Mouse (Mus musculus) heart, embryonic 11.5 days (tissue): ENCODE results near the gene Nudt4. TPM values are rescaled to one million over a fixed set of nuclear protein-coding genes. Genes with fewer than 3 reads are reported as not detected.

Source experiments
- ATAC-seq: fragments of 200-750 bp; cut with Nextera tagmentation; replicated peaks from 2 replicates; pipeline ENCODE4 v1.8.0; 2017; ENCODE audit warnings: moderate library complexity; ENCODE audit not compliant: insufficient number of reproducible peaks, low FRiP score, low TSS enrichment
- H3K27ac ChIP-seq: fragments of 300-500 bp; sonication (generic); 2 replicates; pipeline ENCODE4 v1.5.1; 2014; ENCODE audit warnings: mild to moderate bottlenecking, low read depth, low read length
- H3K27me3 ChIP-seq: fragments of 300-500 bp; sonication (generic); 2 replicates; pipeline ENCODE4 v1.6.1; 2014; ENCODE audit warnings: mild to moderate bottlenecking, low read length, mixed read lengths; ENCODE audit not compliant: control insufficient read depth, insufficient read depth
- H3K36me3 ChIP-seq: fragments of 300-500 bp; sonication (generic); 2 replicates; pipeline ENCODE4 v1.6.1; 2014; ENCODE audit warnings: mild to moderate bottlenecking, low read length, moderate library complexity, mixed read lengths; ENCODE audit not compliant: control insufficient read depth, insufficient read depth
- H3K4me1 ChIP-seq: fragments of 300-500 bp; sonication (generic); 2 replicates; pipeline ENCODE4 v1.6.1; 2014; ENCODE audit warnings: low read length; ENCODE audit not compliant: control insufficient read depth, insufficient read depth
- H3K4me2 ChIP-seq: fragments of 300-500 bp; sonication (generic); 2 replicates; pipeline ENCODE4 v1.6.1; 2014; ENCODE audit warnings: mild to moderate bottlenecking, moderate library complexity
- H3K4me3 ChIP-seq: fragments of 300-500 bp; sonication (generic); 2 replicates; pipeline ENCODE4 v1.5.1; 2014; ENCODE audit warnings: low read depth, low read length
- H3K9ac ChIP-seq: fragments of 300-500 bp; sonication (generic); 2 replicates; pipeline ENCODE4 v1.6.1; 2014; ENCODE audit warnings: mild to moderate bottlenecking, low read depth, low read length, moderate library complexity
- H3K9me3 ChIP-seq: fragments of 300-500 bp; sonication (generic); replicated peaks from 2 replicates; pipeline ENCODE4 v1.6.1; 2016; ENCODE audit warnings: low read length; ENCODE audit not compliant: control insufficient read depth
- WGBS: fragments of 180-500 bp; shearing (Covaris S2); extraction: QIAGEN DNeasy Blood & Tissue Kit; methylation state at CpG from one replicate; pipeline ENCODE4 v1.1.7; 2014; ENCODE audit not compliant: insufficient replicate concordance; 5-methylcytosine and 5-hydroxymethylcytosine counted together
- polyA plus RNA-seq: library from polyadenylated mRNA; unstranded; fragments of >200 nt; fragmentation: Nextera tagmentation; extraction: Ambion mirVana; gene quantifications from 2 replicates; pipeline ENCODE4 v1.2.1, GENCODE M21; 2014

Gene Nudt4
- polyA plus RNA-seq, 1 experiment from 2014 or later: 147 TPM

DNA sequence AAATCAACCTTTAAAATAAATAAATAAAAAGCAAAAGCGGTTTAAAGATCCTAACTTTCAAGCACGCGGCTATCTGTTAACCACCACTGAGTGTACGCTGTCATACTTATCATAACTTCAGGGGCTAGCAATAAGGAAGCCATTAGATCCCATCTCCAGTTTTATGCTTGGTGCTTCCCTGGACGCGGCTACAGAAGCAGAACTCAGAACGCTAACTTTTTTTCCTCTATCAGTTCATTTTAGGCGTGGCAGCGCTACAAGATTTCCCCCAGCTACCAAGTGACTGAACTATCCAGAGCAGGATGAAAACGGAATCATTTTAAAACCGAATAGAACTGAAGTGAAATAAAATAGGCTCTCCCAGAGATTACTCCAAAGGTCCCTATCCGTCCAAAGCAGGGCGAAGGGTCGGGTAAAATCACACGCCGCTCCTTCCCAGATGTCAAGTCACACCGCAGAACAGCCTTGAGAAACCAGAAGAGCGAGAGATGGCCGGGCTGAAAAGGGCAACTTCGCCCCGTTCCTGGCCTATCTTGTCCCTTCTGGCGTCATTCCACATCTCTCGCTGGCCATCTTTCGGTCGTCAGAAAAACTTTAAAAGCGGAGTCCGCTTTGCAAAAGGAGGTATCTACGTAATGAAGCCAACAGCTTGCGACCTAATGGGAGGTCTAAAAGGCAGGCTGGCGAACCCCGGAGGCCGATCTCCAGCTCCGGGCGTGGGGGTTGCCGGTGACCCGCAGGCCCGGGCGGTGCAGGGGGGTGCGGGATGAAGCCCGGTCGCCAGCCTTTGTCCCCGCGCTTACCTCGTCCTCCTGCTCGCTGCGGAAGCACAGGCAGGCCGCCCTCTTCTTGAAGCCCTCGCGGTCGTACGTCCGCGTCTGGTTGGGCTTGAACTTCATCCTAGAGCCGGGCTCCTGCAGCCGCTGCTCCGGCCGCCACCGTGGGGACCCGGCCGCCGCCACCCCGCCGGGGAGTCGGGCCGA lies 796 bp downstream of the Nudt4 start:
- peak; percentile 29; the same call in 1 of the 2 replicates for ATAC-seq
- Histone ChIP-seq H3K4me2 (peak overlapping the region; percentile 85), H3K36me3 (no peaks in the 10 kb centered on the region), H3K27ac (peak overlapping the region; percentile 86), H3K4me3 (peak overlapping the region; percentile 94), H3K9ac (peak overlapping the region; percentile 85), H3K4me1 (peaks cover 22% of the 10 kb centered on the region), H3K27me3 (no peaks in the 10 kb centered on the region), H3K9me3 (no peaks in the 10 kb centered on the region)
- under 1% methylated on average over 53 of the region's 65 CpGs for WGBS

DNA sequence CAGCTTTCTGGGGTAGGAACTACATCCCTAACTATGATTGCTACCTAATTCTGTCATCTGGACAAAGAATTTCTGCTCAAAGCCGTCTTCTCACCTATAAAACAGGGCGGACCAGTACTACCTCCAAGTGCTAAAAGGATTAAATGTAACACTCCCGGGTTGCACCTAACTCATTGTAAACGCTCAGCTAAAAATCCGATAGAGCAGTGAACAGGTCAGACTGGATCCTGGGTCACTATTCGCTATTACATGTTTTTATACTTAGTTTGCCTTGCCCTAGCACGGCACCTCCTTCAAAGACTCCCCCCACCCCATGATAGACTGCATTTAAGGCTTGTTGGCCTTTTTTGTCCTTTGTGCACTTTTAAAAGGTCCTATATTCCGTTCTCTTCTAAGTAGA lies 1.6 kb downstream of the Nudt4 start:
- no peak for ATAC-seq
- H3K4me2 ChIP-seq: peak overlapping the region; percentile 85
- 4% methylated on average over 8 of the region's 8 CpGs for WGBS

DNA sequence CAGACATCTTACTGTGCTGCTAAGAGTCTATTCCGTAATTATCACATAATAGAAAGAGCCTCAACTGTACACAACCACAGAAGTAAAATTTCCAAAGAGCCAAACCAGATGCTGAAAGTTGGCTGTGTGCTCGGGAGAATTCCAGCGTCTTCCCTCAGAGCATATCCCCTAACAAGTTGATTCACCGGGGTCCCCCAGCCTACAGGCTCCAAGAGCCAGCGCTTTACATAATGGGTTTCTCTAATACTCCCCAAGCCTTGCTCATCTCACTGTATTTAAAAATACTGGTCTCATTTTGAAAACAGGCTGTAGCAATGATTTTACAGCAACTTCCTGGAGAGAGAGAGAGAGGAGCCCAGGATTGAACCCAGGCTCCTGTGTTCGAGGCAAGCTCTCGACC lies 2.3 kb downstream of the Nudt4 start:
- peak overlapping the region; percentile 85 for H3K4me2 ChIP-seq
- H3K9me3 ChIP-seq: no peaks in the 10 kb centered on the region
- H3K9ac ChIP-seq: peak overlapping the region; percentile 85
- no peak for ATAC-seq
- peaks cover 22% of the 10 kb centered on the region for H3K4me1 ChIP-seq
- WGBS: 52% methylated on average over 7 of the region's 7 CpGs
- peak overlapping the region; percentile 94 for H3K4me3 ChIP-seq
- no peak overlapping the region for H3K27ac ChIP-seq
- H3K36me3 ChIP-seq: peaks cover 2% of the 10 kb centered on the region; the same call in 1 of the 2 replicates
- no peaks in the 10 kb centered on the region for H3K27me3 ChIP-seq

More for the DNA sequence above, 1.6 kb downstream of the Nudt4 start:
- Histone ChIP-seq H3K9ac (peak overlapping the region; percentile 85), H3K27ac (peak overlapping the region; percentile 86; the same call in 1 of the 2 replicates), H3K4me3 (peak overlapping the region; percentile 94), H3K4me1 (peaks cover 22% of the 10 kb centered on the region), H3K27me3 (no peaks in the 10 kb centered on the region), H3K9me3 (no peaks in the 10 kb centered on the region), H3K36me3 (peaks cover 2% of the 10 kb centered on the region; the same call in 1 of the 2 replicates)

DNA sequence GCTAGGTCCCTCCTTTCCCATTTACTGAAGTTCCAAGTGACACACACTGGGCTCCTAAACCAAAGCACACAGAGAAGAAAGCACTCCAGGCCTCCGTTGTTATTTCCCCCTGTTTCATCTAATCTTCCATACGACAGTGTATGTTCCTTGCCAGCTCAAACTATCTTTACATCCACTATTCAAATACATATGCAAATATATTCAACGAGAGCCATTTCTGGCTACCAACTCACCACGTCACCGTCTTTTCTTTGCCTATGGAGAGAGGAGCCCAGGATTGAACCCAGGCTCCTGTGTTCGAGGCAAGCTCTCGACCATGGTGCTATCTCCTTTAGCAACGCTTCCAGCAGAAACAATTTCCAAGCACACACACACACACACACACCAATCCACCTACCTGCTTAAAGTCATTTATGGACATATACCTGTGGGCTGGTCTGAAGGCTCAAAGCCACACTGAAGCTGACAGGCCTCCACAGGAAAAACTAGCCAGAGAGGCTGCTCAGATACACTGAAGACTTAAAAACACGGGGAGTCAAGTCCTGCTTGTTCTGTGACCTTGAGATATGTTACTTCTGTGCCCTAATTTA lies 3.5 kb downstream of the Nudt4 start:
- H3K36me3 ChIP-seq: peaks cover 2% of the 10 kb centered on the region; the same call in 1 of the 2 replicates
- peak overlapping the region; percentile 46; the same call in 1 of the 2 replicates for H3K9ac ChIP-seq
- H3K4me1 ChIP-seq: peaks cover 29% of the 10 kb centered on the region
- H3K27me3 ChIP-seq: no peaks in the 10 kb centered on the region
- H3K9me3 ChIP-seq: no peaks in the 10 kb centered on the region
- no peak overlapping the region for H3K27ac ChIP-seq
- H3K4me3 ChIP-seq: peak overlapping the region; percentile 22
- 83% methylated on average over 9 of the region's 9 CpGs for WGBS
- ATAC-seq: no peak
- H3K4me2 ChIP-seq: peak overlapping the region; percentile 48

DNA sequence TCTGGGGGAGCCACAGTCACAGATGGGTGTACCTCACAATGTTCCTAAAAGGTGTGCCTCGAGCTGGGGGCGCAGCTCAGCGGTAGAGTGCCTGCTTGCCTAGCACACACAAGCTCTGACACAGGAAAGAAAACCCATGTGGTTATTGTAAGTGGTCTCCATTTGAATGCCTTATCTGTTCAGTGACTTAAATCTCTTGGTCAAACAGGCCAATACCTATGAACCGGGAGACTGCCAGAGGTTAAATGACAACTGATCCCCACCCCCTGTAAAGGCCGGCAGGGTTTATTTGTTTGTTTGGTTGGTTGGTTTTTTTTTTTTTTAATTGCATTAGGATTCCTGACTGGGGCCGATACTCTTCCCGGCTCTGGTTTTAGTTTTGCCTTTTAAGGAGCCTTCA lies 4.5 kb downstream of the Nudt4 start:
- Histone ChIP-seq H3K9me3 (no peaks in the 10 kb centered on the region), H3K9ac (0 out of 2 replicates have a peak overlapping the region, but pooled peaks have one; percentile 30), H3K4me2 (peak overlapping the region; percentile 48), H3K36me3 (peaks cover 2% of the 10 kb centered on the region; the same call in 1 of the 2 replicates), H3K4me3 (peak overlapping the region; percentile 22), H3K4me1 (peaks cover 26% of the 10 kb centered on the region), H3K27ac (no peak overlapping the region), H3K27me3 (no peaks in the 10 kb centered on the region)
- ATAC-seq: no peak
- WGBS: 67% methylated on average over 7 of the region's 7 CpGs

DNA sequence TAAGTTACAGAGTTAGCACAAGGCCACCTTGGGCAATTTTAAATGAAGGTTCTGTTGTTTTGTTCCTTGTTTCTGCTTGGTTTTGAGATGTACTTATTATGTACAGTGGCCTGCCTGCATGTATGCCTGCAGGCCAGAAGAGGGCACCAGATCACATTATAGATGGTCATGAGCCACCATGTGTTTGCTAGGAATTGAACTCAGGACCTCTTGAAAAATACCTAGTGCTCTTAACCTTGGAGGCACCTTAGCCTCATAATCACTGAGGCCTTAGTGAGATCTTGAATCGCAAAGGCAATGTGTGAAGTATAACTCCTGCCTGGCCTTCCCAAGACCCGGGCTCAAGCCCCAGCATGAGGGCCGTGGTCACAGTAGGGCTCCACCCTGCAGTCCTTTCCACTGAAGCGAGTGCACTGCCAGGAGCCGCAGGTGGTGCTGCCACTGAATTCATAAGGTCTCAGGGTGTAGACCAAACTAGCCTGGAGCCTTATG lies 6.6 kb downstream of the Nudt4 start:
- ATAC-seq: 0 out of 2 replicates have a peak, but pooled peaks have one; percentile 33
- peaks cover 26% of the 10 kb centered on the region for H3K4me1 ChIP-seq
- WGBS: 76% methylated on average over 5 of the region's 5 CpGs
- no peaks in the 10 kb centered on the region for H3K27me3 ChIP-seq
- H3K9ac ChIP-seq: no peak overlapping the region
- H3K4me2 ChIP-seq: peak overlapping the region; percentile 22; the same call in 1 of the 2 replicates
- no peak overlapping the region for H3K27ac ChIP-seq
- H3K9me3 ChIP-seq: no peaks in the 10 kb centered on the region
- H3K4me3 ChIP-seq: no peak overlapping the region
- H3K36me3 ChIP-seq: peaks cover 2% of the 10 kb centered on the region; the same call in 1 of the 2 replicates

DNA sequence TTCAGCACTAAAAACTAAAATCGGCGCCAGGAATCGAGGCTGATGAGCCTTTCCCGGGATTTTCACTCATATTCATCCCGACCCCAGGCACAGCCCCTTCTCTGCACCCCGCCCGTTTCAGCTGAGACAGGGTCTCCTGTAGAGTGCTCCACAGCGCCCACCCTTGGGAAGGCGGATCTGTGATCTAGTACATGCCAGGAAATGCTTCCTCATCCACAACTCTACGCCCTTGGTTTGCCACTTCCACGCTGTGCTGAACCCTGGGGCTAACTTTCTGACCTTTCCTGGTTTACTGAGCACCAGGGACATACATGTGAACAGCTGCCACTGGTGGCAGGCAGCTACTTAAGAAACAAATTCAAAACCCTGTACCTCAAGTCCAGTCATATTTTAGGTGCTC lies 8.1 kb downstream of the Nudt4 start:
- H3K4me3 ChIP-seq: no peak overlapping the region
- 0 out of 2 replicates have a peak overlapping the region, but pooled peaks have one; percentile 18 for H3K9ac ChIP-seq
- H3K4me1 ChIP-seq: peaks cover 21% of the 10 kb centered on the region
- no peak for ATAC-seq
- H3K36me3 ChIP-seq: peaks cover 2% of the 10 kb centered on the region; the same call in 1 of the 2 replicates
- WGBS: 82% methylated on average over 11 of the region's 11 CpGs
- H3K27ac ChIP-seq: peak overlapping the region; percentile 43; the same call in 1 of the 2 replicates
- no peak overlapping the region for H3K4me2 ChIP-seq
- no peaks in the 10 kb centered on the region for H3K9me3 ChIP-seq
- H3K27me3 ChIP-seq: no peaks in the 10 kb centered on the region

DNA sequence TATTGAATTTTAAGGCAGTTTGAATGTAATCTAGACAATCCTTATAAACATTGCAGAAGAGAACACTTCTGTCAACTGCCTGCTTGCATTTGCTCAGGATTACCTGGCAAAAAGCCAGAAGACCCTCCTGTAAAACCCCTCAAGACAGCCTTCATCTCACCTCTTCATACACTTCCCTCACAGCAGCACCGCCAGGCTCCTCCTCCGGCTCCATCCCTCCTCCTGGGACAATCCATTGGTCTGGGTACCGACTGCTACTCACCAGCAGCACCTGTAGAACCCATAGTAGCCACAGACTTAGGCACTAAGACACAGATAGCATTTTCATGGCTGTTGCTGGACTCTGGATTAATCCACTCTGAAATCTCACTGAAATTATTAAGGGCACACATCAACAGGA lies 11.6 kb downstream of the Nudt4 start:
- 74% methylated on average over 3 of the region's 3 CpGs for WGBS

More for the DNA sequence above, 11.6 kb downstream of the Nudt4 start:
- no peak overlapping the region for H3K9ac ChIP-seq
- H3K4me3 ChIP-seq: no peak overlapping the region
- no peak overlapping the region for H3K4me2 ChIP-seq
- H3K36me3 ChIP-seq: peaks cover 10% of the 10 kb centered on the region; the same call in 1 of the 2 replicates
- H3K27me3 ChIP-seq: no peaks in the 10 kb centered on the region
- no peak overlapping the region for H3K27ac ChIP-seq
- ATAC-seq: no peak
- H3K4me1 ChIP-seq: peaks cover 11% of the 10 kb centered on the region
- H3K9me3 ChIP-seq: no peaks in the 10 kb centered on the region
